Comparison of ENCODE assay signal across 9 mouse cellular contexts in the genomic region with DNA sequence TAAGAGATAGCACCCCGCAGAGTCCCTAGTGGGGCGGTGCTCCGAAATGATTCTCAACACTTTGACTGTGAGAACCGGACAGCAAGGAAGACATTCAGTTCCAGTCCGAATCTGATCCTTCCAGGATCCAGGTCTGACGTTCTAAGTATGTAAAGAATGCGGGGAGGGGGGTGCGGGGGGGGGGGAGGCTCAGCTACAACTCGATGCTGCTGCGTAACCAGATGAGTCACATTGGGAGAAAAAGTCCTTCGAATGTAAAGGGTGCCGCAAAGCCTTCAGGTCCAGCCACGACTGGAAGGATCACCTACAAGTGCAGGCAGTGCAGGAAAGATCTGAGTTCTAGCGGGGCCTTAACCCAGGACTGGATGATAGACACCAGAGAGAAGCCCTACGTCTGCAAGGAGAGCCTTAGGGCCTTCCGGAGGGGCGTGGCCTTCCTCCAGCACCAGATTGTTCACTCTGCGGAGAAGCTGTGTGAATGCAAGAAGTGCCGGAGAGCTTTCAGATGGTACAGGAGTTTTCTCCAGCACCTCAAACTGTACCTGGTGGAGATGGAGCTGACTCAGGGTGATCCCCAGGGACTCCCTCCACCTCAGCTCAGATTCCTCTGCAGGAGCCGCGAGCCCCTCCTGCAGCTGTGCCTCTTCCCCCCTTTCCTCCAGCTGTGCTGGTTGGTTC. TPM values are rescaled to one million over a fixed set of nuclear protein-coding genes. Genes with fewer than 3 reads are reported as not detected.
DNase-seq lines count a peak whose midpoint lies in the region; ATAC-seq lines count a peak whose summit lies in the region.
"Had no signal": no experiment of that assay in that cellular context is flagged by ENCODE, and none has a peak within 500 bp of the region (broad histone marks: within the 10 kb centered on the region; RNA-seq: fewer than 3 reads in every experiment).

No protein-coding gene starts in this region.

- peak; percentile 27 to 38 for DNase-seq in cerebellum, postnatal 10 days
- no peak for DNase-seq in cerebellum, adult 11-12 months
- peak; percentile 28 to 42 for DNase-seq in gastrocnemius, postnatal 36 days
- DNase-seq in neural tube, embryonic 11.5 days (ENCODE audit: low spot score): peak; percentile 57
- DNase-seq in thymus, postnatal 25 days: peak; percentile 74

- H3K36me3 ChIP-seq in intestine, embryonic 15.5 days: no peaks in the 10 kb centered on the region
- no peaks in the 10 kb centered on the region for H3K36me3 ChIP-seq in liver, embryonic 15.5 days (replicated peaks)
- no peaks in the 10 kb centered on the region for H3K36me3 ChIP-seq in neural tube, embryonic 11.5 days (ENCODE audit: control insufficient read depth, insufficient read depth, low read length)

- intact Hi-C loops in gastrocnemius, postnatal 36 days (cut with DNase I): loop anchor here (10.0 kb wide), 1 partner anchor 147 kb away; no protein-coding TSS in a partner anchor

- H3K27ac ChIP-seq in brown adipose tissue, adult 24 weeks (replicated peaks; ENCODE audit: low read depth, low read length): no peak overlapping the region
- peak overlapping the region; percentile 61 for H3K27ac ChIP-seq in intestine, embryonic 15.5 days
- H3K27ac ChIP-seq in liver, embryonic 15.5 days (replicated peaks): peak overlapping the region; percentile 62
- H3K27ac ChIP-seq in neural tube, embryonic 11.5 days (ENCODE audit: low read depth, low read length): no peak overlapping the region

- H3K4me3 ChIP-seq in brown adipose tissue, adult 24 weeks (ENCODE audit: insufficient read depth, low read depth, low read length): peak overlapping the region; percentile 55
- H3K4me3 ChIP-seq in intestine, embryonic 15.5 days (replicated peaks): peak overlapping the region; percentile 33
- H3K4me3 ChIP-seq in liver, embryonic 15.5 days (replicated peaks): peak overlapping the region; percentile 41
- peak overlapping the region; percentile 15; the same call in 1 of the 2 replicates for H3K4me3 ChIP-seq in neural tube, embryonic 11.5 days (ENCODE audit: low read depth, low read length)

- H3K9ac ChIP-seq in intestine, embryonic 15.5 days: peak overlapping the region; percentile 46
- H3K9ac ChIP-seq in liver, embryonic 15.5 days: peak overlapping the region; percentile 35; the same call in 1 of the 2 replicates
- H3K9ac ChIP-seq in neural tube, embryonic 11.5 days (ENCODE audit: low read length): peak overlapping the region; percentile 42; the same call in 1 of the 2 replicates

- H3K4me2 ChIP-seq in intestine, embryonic 15.5 days (replicated peaks): peak overlapping the region; percentile 85
- peak overlapping the region; percentile 75 for H3K4me2 ChIP-seq in liver, embryonic 15.5 days
- H3K4me2 ChIP-seq in neural tube, embryonic 11.5 days (ENCODE audit: low read depth): peak overlapping the region; percentile 54

- H3K27me3 ChIP-seq in intestine, embryonic 15.5 days (replicated peaks): no peaks in the 10 kb centered on the region
- H3K27me3 ChIP-seq in liver, embryonic 15.5 days: no peaks in the 10 kb centered on the region
- no peaks in the 10 kb centered on the region for H3K27me3 ChIP-seq in neural tube, embryonic 11.5 days (ENCODE audit: control insufficient read depth, insufficient read depth, low read length)
- H3K27me3 ChIP-seq: Patski had no signal

- 13% methylated on average over 21 of the region's 21 CpGs for WGBS in intestine, embryonic 15.5 days
- 21% methylated on average over 21 of the region's 21 CpGs for WGBS in liver, embryonic 15.5 days (ENCODE audit: insufficient replicate concordance)
- 21% methylated on average over 21 of the region's 21 CpGs for WGBS in neural tube, embryonic 11.5 days

- H3K9me3 ChIP-seq in intestine, embryonic 15.5 days: no peaks in the 10 kb centered on the region
- no peaks in the 10 kb centered on the region for H3K9me3 ChIP-seq in liver, embryonic 15.5 days (replicated peaks)
- H3K9me3 ChIP-seq in neural tube, embryonic 11.5 days (ENCODE audit: control insufficient read depth, low read length): no peaks in the 10 kb centered on the region

- ATAC-seq in intestine, embryonic 15.5 days: peak; percentile 85
- peak; percentile 50 for ATAC-seq in liver, embryonic 15.5 days (ENCODE audit: insufficient read depth)
- peak; percentile 8; the same call in 1 of the 2 replicates for ATAC-seq in neural tube, embryonic 11.5 days (ENCODE audit: insufficient read depth, low FRiP score, low TSS enrichment)

- no peaks in the 10 kb centered on the region for H3K4me1 ChIP-seq in brown adipose tissue, adult 24 weeks (ENCODE audit: control insufficient read depth, insufficient read depth, insufficient read length, low read length)
- H3K4me1 ChIP-seq in intestine, embryonic 15.5 days (replicated peaks): peaks cover 10% of the 10 kb centered on the region
- H3K4me1 ChIP-seq in liver, embryonic 15.5 days (replicated peaks): peaks cover 41% of the 10 kb centered on the region
- peaks cover 6% of the 10 kb centered on the region for H3K4me1 ChIP-seq in neural tube, embryonic 11.5 days (ENCODE audit: control insufficient read depth, insufficient read depth, low read length)

RNA-seq across cellular contexts. Expression of gene Rpl14, which starts 10.8 kb away (rescaled TPM):
- polyA plus RNA-seq in brown adipose tissue, adult 24 weeks (2012; ENCODE audit: insufficient read depth, insufficient read length, missing spikeins): 403 and 404 TPM in 2 replicates
- total RNA-seq in gastrocnemius, postnatal 36 days (2021): 100 to 1,000 TPM; 252 to 291 TPM
- 818 and 905 TPM in 2 replicates for polyA plus RNA-seq in intestine, embryonic 15.5 days (2015; fragmentation: Nextera tagmentation; extraction: Ambion mirVana)
- 332 and 383 TPM in 2 replicates for polyA plus RNA-seq in liver, embryonic 15.5 days (2015; fragmentation: Nextera tagmentation; extraction: Ambion mirVana)
- 750 and 805 TPM in 2 replicates for polyA plus RNA-seq in neural tube, embryonic 11.5 days (2014; fragmentation: Nextera tagmentation; extraction: Ambion mirVana)

RNA-seq across cellular contexts. Expression of gene Entpd3, which starts 42.5 kb away (rescaled TPM):
- polyA plus RNA-seq in brown adipose tissue, adult 24 weeks (2012; ENCODE audit: insufficient read depth, insufficient read length, missing spikeins): not detected in 2 replicates
- total RNA-seq in gastrocnemius, postnatal 36 days (2021): not detected
- polyA plus RNA-seq in intestine, embryonic 15.5 days (2015; fragmentation: Nextera tagmentation; extraction: Ambion mirVana): 2.2 TPM in 2 replicates
- polyA plus RNA-seq in liver, embryonic 15.5 days (2015; fragmentation: Nextera tagmentation; extraction: Ambion mirVana): 0.14 TPM in 1 of 2 replicates, not detected in the other
- 0.17 and 0.18 TPM in 2 replicates for polyA plus RNA-seq in neural tube, embryonic 11.5 days (2014; fragmentation: Nextera tagmentation; extraction: Ambion mirVana)
- polyA plus RNA-seq: Patski had no signal

Comparison
In these comparisons a context has a peak if more than half of its experiments do, and no peak if none do; other contexts are left out.
1. H3K27ac ChIP-seq: peak in intestine, embryonic 15.5 days (single experiment) and liver, embryonic 15.5 days (single experiment); none in brown adipose tissue, adult 24 weeks (single experiment) and neural tube, embryonic 11.5 days (single experiment).
2. ATAC-seq: peak in every context shown above with its lines; median percentile 85 in intestine, embryonic 15.5 days; 50 in liver, embryonic 15.5 days; 8 in neural tube, embryonic 11.5 days.
3. Peak in every context shown above with its lines, with median percentiles within 50 percentile points of each other: H3K4me3 ChIP-seq, H3K4me2 ChIP-seq and H3K9ac ChIP-seq.